9 mouse cellular contexts compared by ENCODE assay signal in genomic region chr3:152095030-152095429, GRCm38 (mm10).
DNase-seq lines count a peak whose midpoint lies in the region; ATAC-seq and TF ChIP-seq lines count a peak whose summit lies in the region.
"Had no signal": no experiment of that assay in that cellular context is flagged by ENCODE, and none has a peak within 500 bp of the region (broad histone marks: within the 10 kb centered on the region; RNA-seq: fewer than 3 reads in every experiment).

No protein-coding gene starts in this region.

- WGBS in limb, embryonic 11.5 days: 11% methylated on average over 3 of the region's 3 CpGs
- WGBS in limb, embryonic 10.5 days: 15% methylated on average over 3 of the region's 3 CpGs

- TF ChIP-seq EP300 in MEL (IDR thresholded peaks at IDR 0.05; ENCODE audit: low read depth in 1 of 2, low read length in 2 of 2): no peak

- no peaks in the 10 kb centered on the region for H3K4me1 ChIP-seq in limb, embryonic 11.5 days (ENCODE audit: control insufficient read depth, insufficient read depth, low read length)
- H3K4me1 ChIP-seq in limb, embryonic 10.5 days: peaks cover 11% of the 10 kb centered on the region
- peaks cover 0 to 2% of the 10 kb centered on the region in 2 experiments; a peak in 2 of 4 replicates for H3K4me1 ChIP-seq in MEL (ENCODE audit: control insufficient read depth in 1 of 2, insufficient read depth in 2 of 2, low read length in 2 of 2)

- no peak for DNase-seq in frontal cortex, postnatal 14 days (ENCODE audit: low spot score in 2 of 2)
- no peak for DNase-seq in limb, embryonic 11.5 days (ENCODE audit: low spot score)
- no peak for DNase-seq in limb, embryonic 10.5 days (ENCODE audit: low spot score)
- peak; percentile 60 for DNase-seq in MEL (ENCODE audit: low read depth, low spot score)
- DNase-seq in lung, postnatal 14 days: peak; percentile 39
- no peak for DNase-seq in cerebellum, adult 9-10 months
- no peak for DNase-seq in gastrocnemius, postnatal 36 days

- no peaks in the 10 kb centered on the region for H3K27me3 ChIP-seq in limb, embryonic 11.5 days (ENCODE audit: control insufficient read depth, insufficient read depth, low read length)
- H3K27me3 ChIP-seq in limb, embryonic 10.5 days (ENCODE audit: low read depth, poor library complexity, severe bottlenecking): 0 out of 2 replicates have a peak, but pooled peaks cover 5% of the 10 kb centered on the region
- H3K27me3 ChIP-seq in MEL (ENCODE audit: control insufficient read depth in 1 of 2, insufficient read depth in 2 of 2, low read length in 2 of 2): no peaks in the 10 kb centered on the region; a peak in 1 of 4 replicates

- H3K79me2 ChIP-seq in MEL (ENCODE audit: control insufficient read depth, insufficient read depth, low read length, poor library complexity): no peaks in the 10 kb centered on the region

- no peak overlapping the region for H3K4me3 ChIP-seq in limb, embryonic 11.5 days (ENCODE audit: low read depth, low read length)
- H3K4me3 ChIP-seq in limb, embryonic 10.5 days: no peak overlapping the region
- H3K4me3 ChIP-seq in MEL (ENCODE audit: control insufficient read depth in 1 of 2, insufficient read depth in 1 of 2, low read depth in 2 of 2, low read length in 2 of 2): no peak overlapping the region

- intact Hi-C loops in gastrocnemius, postnatal 36 days (cut with DNase I): no loop called here

- no peak overlapping the region for H3K4me2 ChIP-seq in limb, embryonic 11.5 days (ENCODE audit: low read depth, severe bottlenecking)

- TF ChIP-seq RAD21 in MEL (IDR thresholded peaks at IDR 0.05; ENCODE audit: low read depth, low read length): peak; percentile 77

- no peaks in the 10 kb centered on the region for H3K9me3 ChIP-seq in limb, embryonic 11.5 days (ENCODE audit: control insufficient read depth, low read length)
- no peaks in the 10 kb centered on the region for H3K9me3 ChIP-seq in limb, embryonic 10.5 days (replicated peaks)
- no peaks in the 10 kb centered on the region for H3K9me3 ChIP-seq in MEL (replicated peaks; ENCODE audit: insufficient read depth, low read length)
- H3K9me3 ChIP-seq: G1E had no signal

- ATAC-seq in frontal cortex, adult (ENCODE audit: low TSS enrichment): peak; percentile 70; the same call in 1 of the 2 replicates
- peak; percentile 22; the same call in 1 of the 2 replicates for ATAC-seq in limb, embryonic 11.5 days (ENCODE audit: insufficient number of reproducible peaks, low FRiP score, low TSS enrichment, low read depth)

- H3K9ac ChIP-seq in limb, embryonic 11.5 days (ENCODE audit: low read length): no peak overlapping the region
- no peak overlapping the region for H3K9ac ChIP-seq in MEL (ENCODE audit: control insufficient read depth, low read depth, low read length, poor library complexity, severe bottlenecking)

- H3K36me3 ChIP-seq in limb, embryonic 11.5 days (ENCODE audit: control insufficient read depth, insufficient read depth, low read length): no peaks in the 10 kb centered on the region
- H3K36me3 ChIP-seq in limb, embryonic 10.5 days: no peaks in the 10 kb centered on the region
- H3K36me3 ChIP-seq in MEL (ENCODE audit: control insufficient read depth in 1 of 2, insufficient read depth in 2 of 2, low read length in 2 of 2): no peaks in the 10 kb centered on the region
- H3K36me3 ChIP-seq: G1E had no signal

- no peak for TF ChIP-seq POLR2A in MEL (IDR thresholded peaks at IDR 0.05; ENCODE audit: control insufficient read depth in 1 of 2, insufficient read depth in 1 of 2, low read depth in 1 of 2, low read length in 2 of 2, poor library complexity in 1 of 2)

- TF ChIP-seq CTCF in MEL (IDR thresholded peaks at IDR 0.05 in 2 of 3, conservative IDR thresholded peaks at IDR 0.05 in 1 of 3; ENCODE audit: control insufficient read depth in 1 of 3, insufficient read depth in 1 of 3, low read depth in 2 of 3, low read length in 3 of 3, poor library complexity in 1 of 3, severe bottlenecking in 1 of 3): peak; percentile 18 to 78 (median 38); a peak in 5 of 6 replicates

- no peak overlapping the region for H3K27ac ChIP-seq in limb, embryonic 11.5 days (replicated peaks; ENCODE audit: low read depth, low read length)
- H3K27ac ChIP-seq in limb, embryonic 10.5 days: no peak overlapping the region
- no peak overlapping the region for H3K27ac ChIP-seq in MEL (ENCODE audit: control insufficient read depth, low read depth, low read length)

TF ChIP-seq in MEL, 35 proteins besides CTCF, POLR2A, EP300 and RAD21:
- TF ChIP-seq ZNF384 (IDR thresholded peaks at IDR 0.05; ENCODE audit: low read depth, low read length) (no peak), SMC3 (IDR thresholded peaks at IDR 0.05; ENCODE audit: low read depth, low read length) (peak; percentile 63), ZC3H11A (IDR thresholded peaks at IDR 0.05; ENCODE audit: low read depth, low read length) (peak; percentile 26)

Comparison
In these comparisons a context has a peak if more than half of its experiments do, and no peak if none do; other contexts are left out.
1. DNase-seq: peak in MEL (single experiment) and lung, postnatal 14 days (single experiment); none in frontal cortex, postnatal 14 days (0 of 2), limb, embryonic 11.5 days (single experiment), limb, embryonic 10.5 days (single experiment), cerebellum, adult 9-10 months (single experiment) and gastrocnemius, postnatal 36 days (0 of 2).